7 mouse cellular contexts compared by ENCODE assay signal in the genomic region with DNA sequence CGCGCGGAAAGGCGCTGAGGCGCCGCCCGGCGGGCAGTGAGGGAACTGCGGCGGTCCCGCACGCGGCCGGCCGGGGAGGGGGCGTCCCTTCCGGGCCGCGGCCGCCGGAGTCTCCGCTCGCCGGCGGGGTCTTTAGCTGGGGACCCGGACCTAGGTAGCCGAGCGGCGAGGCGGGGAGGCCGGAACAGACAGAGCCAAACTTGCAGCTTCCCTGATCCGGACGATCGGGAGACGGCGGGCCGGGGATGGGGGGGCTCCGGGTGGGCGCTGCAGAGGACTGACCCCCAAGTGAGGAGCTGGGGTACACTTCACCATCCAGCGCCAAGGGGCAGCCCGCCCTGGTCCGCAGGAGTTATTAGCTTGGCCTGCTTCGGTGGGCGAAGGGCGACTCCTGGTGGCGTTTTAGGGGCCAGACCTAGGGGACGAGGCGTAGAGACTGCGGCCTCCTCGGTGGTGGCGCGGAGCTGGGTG. TPM values are rescaled to one million over a fixed set of nuclear protein-coding genes. Genes with fewer than 3 reads are reported as not detected.
DNase-seq lines count a peak whose midpoint lies in the region; ATAC-seq and TF ChIP-seq lines count a peak whose summit lies in the region.

No protein-coding gene starts in this region.

- no peaks in the 10 kb centered on the region for H3K4me1 ChIP-seq in bone marrow, adult 2 months (ENCODE audit: control insufficient read depth, insufficient read depth, low read length)
- peaks cover 15% of the 10 kb centered on the region for H3K4me1 ChIP-seq in embryonic facial prominence, embryonic 14.5 days (ENCODE audit: control insufficient read depth, insufficient read depth, low read length)
- H3K4me1 ChIP-seq in kidney, embryonic 14.5 days (ENCODE audit: control insufficient read depth, insufficient read depth, low read length) = peaks cover 19% of the 10 kb centered on the region
- H3K4me1 ChIP-seq in limb, embryonic 15.5 days = peaks cover 19% of the 10 kb centered on the region

- ATAC-seq in embryonic facial prominence, embryonic 14.5 days (ENCODE audit: low read depth) = peak; percentile 94
- peak; percentile 91 for ATAC-seq in kidney, embryonic 14.5 days (ENCODE audit: low FRiP score, low TSS enrichment)
- peak; percentile 84 for ATAC-seq in limb, embryonic 15.5 days (ENCODE audit: insufficient number of reproducible peaks, low FRiP score, low TSS enrichment, low read depth)

- H3K9me3 ChIP-seq in embryonic facial prominence, embryonic 14.5 days (ENCODE audit: control insufficient read depth, low read length) = no peaks in the 10 kb centered on the region
- H3K9me3 ChIP-seq in kidney, embryonic 14.5 days (ENCODE audit: control insufficient read depth, low read length) = no peaks in the 10 kb centered on the region
- no peaks in the 10 kb centered on the region for H3K9me3 ChIP-seq in limb, embryonic 15.5 days

- H3K4me3 ChIP-seq in bone marrow, adult 2 months (replicated peaks; ENCODE audit: control insufficient read depth, low read depth, low read length) = peak overlapping the region; percentile 1
- peak overlapping the region; percentile 66 for H3K4me3 ChIP-seq in embryonic facial prominence, embryonic 14.5 days (ENCODE audit: low read depth, low read length)
- peak overlapping the region; percentile 71 for H3K4me3 ChIP-seq in kidney, embryonic 14.5 days (ENCODE audit: low read length)
- H3K4me3 ChIP-seq in limb, embryonic 15.5 days = peak overlapping the region; percentile 71

- no peaks in the 10 kb centered on the region for H3K36me3 ChIP-seq in embryonic facial prominence, embryonic 14.5 days (ENCODE audit: control insufficient read depth, insufficient read depth, low read length)
- H3K36me3 ChIP-seq in kidney, embryonic 14.5 days (ENCODE audit: control insufficient read depth, insufficient read depth, low read length) = no peaks in the 10 kb centered on the region
- H3K36me3 ChIP-seq in limb, embryonic 15.5 days = no peaks in the 10 kb centered on the region

- DNase-seq in embryonic facial prominence, embryonic 14.5 days (ENCODE audit: low spot score) = peak; percentile 92
- DNase-seq in heart, adult 9 months (ENCODE audit: low spot score in 2 of 2) = peak; percentile 64 to 75
- DNase-seq in monocyte, adult 2 months (ENCODE audit: low read depth in 1 of 2, low spot score in 2 of 2) = peak; percentile 35 to 62
- peak; percentile 53 to 62 for DNase-seq in spleen, postnatal 14 days (ENCODE audit: low spot score in 2 of 2)

- no peak overlapping the region for H3K27ac ChIP-seq in bone marrow, adult 2 months (ENCODE audit: control insufficient read depth, insufficient read depth, low read depth, low read length, poor library complexity)
- H3K27ac ChIP-seq in embryonic facial prominence, embryonic 14.5 days (replicated peaks; ENCODE audit: low read depth, low read length) = no peak overlapping the region
- H3K27ac ChIP-seq in kidney, embryonic 14.5 days (ENCODE audit: low read depth, low read length) = no peak overlapping the region
- H3K27ac ChIP-seq in limb, embryonic 15.5 days = no peak overlapping the region

- H3K4me2 ChIP-seq in embryonic facial prominence, embryonic 14.5 days (ENCODE audit: low read depth, low read length) = peak overlapping the region; percentile 97
- peak overlapping the region; percentile 97 for H3K4me2 ChIP-seq in kidney, embryonic 14.5 days (replicated peaks; ENCODE audit: low read depth, low read length)
- H3K4me2 ChIP-seq in limb, embryonic 15.5 days = peak overlapping the region; percentile 100

- WGBS in bone marrow, adult 2 months = 1% methylated on average over 52 of the region's 52 CpGs
- 1% methylated on average over 24 of the region's 52 CpGs for WGBS in embryonic facial prominence, embryonic 14.5 days
- 1% methylated on average over 52 of the region's 52 CpGs for WGBS in kidney, embryonic 14.5 days
- under 1% methylated on average over 51 of the region's 52 CpGs for WGBS in limb, embryonic 15.5 days

- no peak for TF ChIP-seq POLR2A in bone marrow, adult 2 months (IDR thresholded peaks at IDR 0.05; ENCODE audit: borderline replicate concordance, control insufficient read depth, low read depth, low read length)

- H3K27me3 ChIP-seq in embryonic facial prominence, embryonic 14.5 days (replicated peaks; ENCODE audit: control insufficient read depth, insufficient read depth, low read length) = peaks cover 13% of the 10 kb centered on the region; the same call in 1 of the 2 replicates
- H3K27me3 ChIP-seq in kidney, embryonic 14.5 days (ENCODE audit: control insufficient read depth, insufficient read depth, low read length) = peaks cover 5% of the 10 kb centered on the region; the same call in 1 of the 2 replicates
- H3K27me3 ChIP-seq in limb, embryonic 15.5 days = peaks cover 44% of the 10 kb centered on the region

- TF ChIP-seq CTCF in bone marrow, adult 2 months (IDR thresholded peaks at IDR 0.05; ENCODE audit: control insufficient read depth, insufficient read depth, low read length) = peak; percentile 81

- peak overlapping the region; percentile 82 for H3K9ac ChIP-seq in embryonic facial prominence, embryonic 14.5 days (ENCODE audit: low read depth, low read length)
- H3K9ac ChIP-seq in kidney, embryonic 14.5 days (ENCODE audit: low read depth, low read length) = peak overlapping the region; percentile 88
- peak overlapping the region; percentile 61 for H3K9ac ChIP-seq in limb, embryonic 15.5 days

RNA-seq across cellular contexts. Expression of gene Grik4, which starts 0.3 kb away (rescaled TPM):
- polyA plus RNA-seq in bone marrow, adult 2 months (2011; ENCODE audit: insufficient read depth, insufficient read length, low replicate concordance, missing spikeins) = 1.7 and 4.1 TPM in 2 replicates
- 0.78 and 1.1 TPM in 2 replicates for polyA plus RNA-seq in embryonic facial prominence, embryonic 14.5 days (2014; fragmentation: Nextera tagmentation; extraction: Ambion mirVana)
- polyA plus RNA-seq in kidney, embryonic 14.5 days (2014; fragmentation: Nextera tagmentation; extraction: Ambion mirVana) = 1.9 and 2.0 TPM in 2 replicates
- polyA plus RNA-seq in limb, embryonic 15.5 days (2015; fragmentation: Nextera tagmentation; extraction: Ambion mirVana) = 1.1 and 1.4 TPM in 2 replicates

Comparison
In these comparisons a context has a peak if more than half of its experiments do, and no peak if none do; other contexts are left out.
1. H3K4me3 ChIP-seq: peak in every context shown above with its lines; median percentile 71 in kidney, embryonic 14.5 days; 71 in limb, embryonic 15.5 days; 66 in embryonic facial prominence, embryonic 14.5 days; 1 in bone marrow, adult 2 months.